Mouse (Mus musculus) cerebellum, postnatal 4 days (tissue): Measurements from ENCODE around the gene Cfd.

Experiments
- DNase-seq, 2 experiments: peaks; one replicate each; pipeline ENCODE4 v3.0.0; 2022; ENCODE audit warnings: low spot score in 2 of 2, mixed read lengths in 1 of 2

Cfd gene

GRCm38 (mm10) chr10:79917532-79918100 is 27.0 kb downstream of the Cfd start:
- no peak for DNase-seq

GRCm38 (mm10) chr10:79918231-79919078 is 27.8 kb downstream of the Cfd start:
- DNase-seq = no peak

GRCm38 (mm10) chr10:79919251-79919849 is 28.7 kb downstream of the Cfd start:
- no peak for DNase-seq

- no peak for DNase-seq
Measured at GRCm38 (mm10) chr10:79920056-79920890, 29.6 kb downstream of the Cfd start.

- no peak for DNase-seq
Measured at GRCm38 (mm10) chr10:79920958-79921535, 30.4 kb downstream of the Cfd start, which contains the start of gene R3hdm4. R3hdm4 (minus strand) TSS chr10:79921208.

- DNase-seq = no peak
Measured at GRCm38 (mm10) chr10:79921572-79921971, 30.9 kb downstream of the Cfd start.

- DNase-seq = peak; percentile 90 to 99
Measured at GRCm38 (mm10) chr10:79924998-79925784, 34.5 kb downstream of the Cfd start.

GRCm38 (mm10) chr10:79925785-79926490 is 35.3 kb downstream of the Cfd start:
- no peak for DNase-seq

GRCm38 (mm10) chr10:79926491-79927323 is 36.1 kb downstream of the Cfd start, which contains the start of gene Arid3a:
Arid3a (plus strand) TSS chr10:79927043.
- peak; percentile 69 to 83 for DNase-seq

- peak in 1 of 2 experiments; percentile 46 for DNase-seq
Measured at GRCm38 (mm10) chr10:79927324-79928029, 36.8 kb downstream of the Cfd start.

- DNase-seq = no peak
Measured at GRCm38 (mm10) chr10:79928030-79928694, 37.5 kb downstream of the Cfd start.

GRCm38 (mm10) chr10:79928907-79929701 is 38.5 kb downstream of the Cfd start:
- DNase-seq = no peak

- no peak for DNase-seq
Measured at GRCm38 (mm10) chr10:79929967-79930825, 39.5 kb downstream of the Cfd start.

GRCm38 (mm10) chr10:79930826-79931186 is 40.2 kb downstream of the Cfd start:
- no peak for DNase-seq

GRCm38 (mm10) chr10:79931797-79932196 is 41.1 kb downstream of the Cfd start:
- no peak for DNase-seq

GRCm38 (mm10) chr10:79932736-79933135 is 42.1 kb downstream of the Cfd start:
- DNase-seq = peak in 1 of 2 experiments; percentile 70
